Mouse (Mus musculus) intestine, postnatal 0 days (tissue): Measurements from ENCODE around the gene Dtnb. TPM values are rescaled to one million over a fixed set of nuclear protein-coding genes. Genes with fewer than 3 reads are reported as not detected.

Experiments used
- ATAC-seq: fragments of 200-750 bp; cut with Nextera tagmentation; 2 replicates; pipeline ENCODE4 v1.8.0; 2017; ENCODE audit warnings: mild to moderate bottlenecking, moderate TSS enrichment, moderate library complexity
- H3K27ac ChIP-seq: fragments of 300-500 bp; sonication (generic); 2 replicates; pipeline ENCODE4 v1.5.1; 2014; ENCODE audit warnings: mild to moderate bottlenecking, low read depth, low read length, moderate library complexity
- H3K27me3 ChIP-seq: fragments of 300-500 bp; sonication (generic); replicated peaks from 2 replicates; pipeline ENCODE4 v1.6.1; 2014; ENCODE audit warnings: low read length, mixed read lengths; ENCODE audit not compliant: control insufficient read depth, insufficient read depth
- H3K36me3 ChIP-seq: fragments of 300-500 bp; sonication (generic); 2 replicates; pipeline ENCODE4 v1.6.1; 2014; ENCODE audit warnings: mild to moderate bottlenecking, moderate library complexity; ENCODE audit not compliant: control insufficient read depth, insufficient read depth
- H3K4me1 ChIP-seq: fragments of 300-500 bp; sonication (generic); replicated peaks from 2 replicates; pipeline ENCODE4 v1.6.1; 2014; ENCODE audit warnings: antibody characterized with exemption, low read length, mixed read lengths; ENCODE audit not compliant: control insufficient read depth, insufficient read depth
- H3K4me2 ChIP-seq: fragments of 300-500 bp; sonication (generic); replicated peaks from 2 replicates; pipeline ENCODE4 v1.6.1; 2014; ENCODE audit warnings: low read depth, mild to moderate bottlenecking, moderate library complexity
- H3K4me3 ChIP-seq: fragments of 300-500 bp; sonication (generic); 2 replicates; pipeline ENCODE4 v1.5.1; 2014; ENCODE audit warnings: low read depth, low read length
- H3K9ac ChIP-seq: fragments of 300-500 bp; sonication (generic); 2 replicates; pipeline ENCODE4 v1.6.1; 2014; ENCODE audit warnings: mild to moderate bottlenecking, low read depth, low read length
- H3K9me3 ChIP-seq: fragments of 300-500 bp; sonication (generic); 2 replicates; pipeline ENCODE4 v1.6.1; 2016; ENCODE audit warnings: mixed run types; ENCODE audit not compliant: control insufficient read depth
- CTCF ChIP-seq: sonication (generic); IDR thresholded peaks from 2 replicates; pipeline ENCODE4 v1.5.1; 2016; ENCODE audit warnings: low read depth, mild to moderate bottlenecking, control low read depth, antibody characterized with exemption, moderate library complexity
- WGBS: fragments of 180-500 bp; shearing (Covaris S2); extraction: QIAGEN DNeasy Blood & Tissue Kit; methylation state at CpG from one replicate; pipeline ENCODE4 v1.1.7; 2014; 5-methylcytosine and 5-hydroxymethylcytosine counted together
- polyA plus RNA-seq: library from polyadenylated mRNA; unstranded; fragments of >200 nt; fragmentation: Nextera tagmentation; extraction: Ambion mirVana; gene quantifications from 2 replicates; pipeline ENCODE4 v1.2.1, GENCODE M21; 2015

Gene Dtnb
- polyA plus RNA-seq, 1 experiment from 2014 or later = 9.8 TPM

GRCm38 (mm10) chr12:3540871-3541270, 31.3 kb upstream of the Dtnb start:
- H3K9me3 ChIP-seq = no peaks in the 10 kb centered on the region
- no peak for ATAC-seq
- H3K27me3 ChIP-seq = no peaks in the 10 kb centered on the region
- no peak overlapping the region for H3K27ac ChIP-seq
- no peak overlapping the region for H3K4me2 ChIP-seq
- no peaks in the 10 kb centered on the region for H3K36me3 ChIP-seq
- TF ChIP-seq CTCF = no peak
- no peak overlapping the region for H3K4me3 ChIP-seq
- H3K9ac ChIP-seq = no peak overlapping the region
- no peaks in the 10 kb centered on the region for H3K4me1 ChIP-seq
- 91% methylated on average over 7 of the region's 7 CpGs for WGBS

GRCm38 (mm10) chr12:3545451-3545850, 26.7 kb upstream of the Dtnb start:
- TF ChIP-seq CTCF = no peak
- Histone ChIP-seq H3K9me3 (no peaks in the 10 kb centered on the region), H3K4me2 (no peak overlapping the region), H3K4me1 (no peaks in the 10 kb centered on the region), H3K27ac (no peak overlapping the region), H3K36me3 (no peaks in the 10 kb centered on the region), H3K27me3 (no peaks in the 10 kb centered on the region), H3K4me3 (no peak overlapping the region), H3K9ac (no peak overlapping the region)
- no peak for ATAC-seq
- 83% methylated on average over 3 of the region's 3 CpGs for WGBS

- H3K36me3 ChIP-seq = no peaks in the 10 kb centered on the region
- H3K27me3 ChIP-seq = no peaks in the 10 kb centered on the region
- H3K4me3 ChIP-seq = no peak overlapping the region
- no peak for TF ChIP-seq CTCF
- no peak overlapping the region for H3K9ac ChIP-seq
- no peaks in the 10 kb centered on the region for H3K4me1 ChIP-seq
- no peaks in the 10 kb centered on the region for H3K9me3 ChIP-seq
- no peak overlapping the region for H3K4me2 ChIP-seq
- H3K27ac ChIP-seq = no peak overlapping the region
- 47% methylated on average over 4 of the region's 4 CpGs for WGBS
- ATAC-seq = no peak
These were observed 26.0 kb upstream of the Dtnb start for GRCm38 (mm10) chr12:3546121-3546658.

GRCm38 (mm10) chr12:3546781-3547180, 25.4 kb upstream of the Dtnb start:
- Histone ChIP-seq H3K9me3 (no peaks in the 10 kb centered on the region), H3K36me3 (no peaks in the 10 kb centered on the region), H3K4me1 (no peaks in the 10 kb centered on the region), H3K4me2 (no peak overlapping the region), H3K9ac (no peak overlapping the region), H3K27me3 (no peaks in the 10 kb centered on the region), H3K4me3 (no peak overlapping the region), H3K27ac (no peak overlapping the region)
- WGBS = 65% methylated on average over 6 of the region's 6 CpGs
- TF ChIP-seq CTCF = no peak
- ATAC-seq = no peak

GRCm38 (mm10) chr12:3547506-3547905, 24.7 kb upstream of the Dtnb start:
- no peaks in the 10 kb centered on the region for H3K36me3 ChIP-seq
- no peaks in the 10 kb centered on the region for H3K4me1 ChIP-seq
- no peaks in the 10 kb centered on the region for H3K9me3 ChIP-seq
- H3K27me3 ChIP-seq = no peaks in the 10 kb centered on the region
- no peak overlapping the region for H3K9ac ChIP-seq
- no peak overlapping the region for H3K27ac ChIP-seq
- no peak for TF ChIP-seq CTCF
- WGBS = 70% methylated on average over 4 of the region's 4 CpGs
- ATAC-seq = no peak
- H3K4me3 ChIP-seq = no peak overlapping the region
- no peak overlapping the region for H3K4me2 ChIP-seq

- Histone ChIP-seq H3K36me3 (no peaks in the 10 kb centered on the region), H3K27ac (no peak overlapping the region), H3K4me3 (no peak overlapping the region), H3K27me3 (no peaks in the 10 kb centered on the region), H3K4me2 (no peak overlapping the region), H3K9me3 (no peaks in the 10 kb centered on the region), H3K9ac (no peak overlapping the region), H3K4me1 (no peaks in the 10 kb centered on the region)
- no peak for ATAC-seq
- no peak for TF ChIP-seq CTCF
- 56% methylated on average over 3 of the region's 3 CpGs for WGBS
These were observed 24.3 kb upstream of the Dtnb start for GRCm38 (mm10) chr12:3547911-3548310.

GRCm38 (mm10) chr12:3548582-3549211, 23.5 kb upstream of the Dtnb start:
- no peak for ATAC-seq
- no peak overlapping the region for H3K9ac ChIP-seq
- no peak for TF ChIP-seq CTCF
- H3K4me2 ChIP-seq = no peak overlapping the region
- H3K4me3 ChIP-seq = no peak overlapping the region
- H3K27ac ChIP-seq = no peak overlapping the region
- no peaks in the 10 kb centered on the region for H3K4me1 ChIP-seq
- 49% methylated on average over 5 of the region's 5 CpGs for WGBS
- H3K27me3 ChIP-seq = no peaks in the 10 kb centered on the region
- H3K9me3 ChIP-seq = no peaks in the 10 kb centered on the region
- no peaks in the 10 kb centered on the region for H3K36me3 ChIP-seq
